Mouse (Mus musculus) ES-E14 (cell line): Measurements from ENCODE around the gene Tmem63c.

Experiments used
- MAFK ChIP-seq: IDR thresholded peaks from 2 replicates; pipeline ENCODE4 v1.6.1; 2014; ENCODE audit warnings: mild to moderate bottlenecking, low read depth, low read length, inconsistent platforms; ENCODE audit not compliant: insufficient read depth
- ZC3H11A ChIP-seq: IDR thresholded peaks from 2 replicates; pipeline ENCODE4 v1.6.1; 2012; ENCODE audit warnings: low read depth, mild to moderate bottlenecking, inconsistent platforms, low read length, borderline replicate concordance
- ZNF384 ChIP-seq: IDR thresholded peaks from 2 replicates; pipeline ENCODE4 v1.6.1; 2012; ENCODE audit warnings: low read depth, low read length, inconsistent platforms

- TF ChIP-seq MAFK (no peak), ZNF384 (no peak), ZC3H11A (no peak)
Measured at GRCm38 (mm10) chr12:87023456-87023855, 2.3 kb downstream of the Tmem63c start.
